Mouse (Mus musculus) spleen, adult 2 months (tissue): Measurements from ENCODE around the gene Olfr56. TPM values are rescaled to one million over a fixed set of nuclear protein-coding genes. Genes with fewer than 3 reads are reported as not detected.
"Not testable (repeated sequence)": the region's sequence is repeated elsewhere in the genome, so short reads cannot be mapped to it uniquely, and the experiment has no call there.

ENCODE experiments used
- DNase-seq, 2 experiments: peaks; one replicate each; pipeline versions ENCODE4 v3.0.0 to v3.0.0-alpha.2; 2012 to 2021; ENCODE audit warnings: low spot score in 2 of 2, low read depth in 1 of 2
- H3K27ac ChIP-seq: fragments of 200-500 bp; 2 replicates; pipeline ENCODE4 v1.5.1; 2012; ENCODE audit warnings: low read length, inconsistent platforms; ENCODE audit not compliant: insufficient read depth
- H3K27me3 ChIP-seq: fragments of 200-500 bp; 2 replicates; pipeline ENCODE4 v1.6.1; 2012; ENCODE audit warnings: mild to moderate bottlenecking, moderate library complexity, low read length, inconsistent platforms; ENCODE audit not compliant: control insufficient read depth, insufficient read depth
- H3K36me3 ChIP-seq: fragments of 200-500 bp; 2 replicates; pipeline ENCODE4 v1.6.1; 2012; ENCODE audit warnings: mild to moderate bottlenecking, low read length, inconsistent platforms; ENCODE audit not compliant: control insufficient read depth, insufficient read depth
- H3K4me1 ChIP-seq: fragments of 200-500 bp; 2 replicates; pipeline ENCODE4 v1.6.1; 2011; ENCODE audit warnings: inconsistent platforms; ENCODE audit not compliant: control insufficient read depth, insufficient read depth, insufficient read length
- H3K4me3 ChIP-seq: fragments of 200-500 bp; 2 replicates; pipeline ENCODE4 v1.5.1; 2011; ENCODE audit warnings: mild to moderate bottlenecking, inconsistent platforms; ENCODE audit not compliant: insufficient read depth, insufficient read length; ENCODE audit errors: extremely low read depth
- WGBS: fragments of 180-500 bp; shearing (Covaris S2); methylation state at CpG from one replicate; pipeline ENCODE4 v1.1.7; 2018; 5-methylcytosine and 5-hydroxymethylcytosine counted together
- polyA plus RNA-seq: library from polyadenylated mRNA; depleted of rRNA; stranded (reverse); fragments of >200 nt; gene quantifications from 2 replicates; pipeline ENCODE4 v1.2.3, GENCODE M21; 2012; rRNA removed

Olfr56 gene
- polyA plus RNA-seq = 0.05 and 0.22 TPM in 2 replicates

- not testable (repeated sequence) for H3K4me3 ChIP-seq, H3K36me3 ChIP-seq, H3K27me3 ChIP-seq, DNase-seq, H3K4me1 ChIP-seq
- no CpG with 5 or more reads among the region's 1 CpGs for WGBS
- peak within 1 kb of the TSS; percentile 70 for H3K27ac ChIP-seq
Observed at GRCm38 (mm10) chr11:48978240-48978939, at the start of gene Olfr56. Gene Olfr56, plus strand, starts transcription at chr11:48978889.

- not testable (repeated sequence) for H3K4me1 ChIP-seq, DNase-seq
- H3K27ac ChIP-seq = peak overlapping the region; percentile 43; the same call in 1 of the 2 replicates
Observed at GRCm38 (mm10) chr11:48933422-48933821, 45.3 kb upstream of the Olfr56 start.

GRCm38 (mm10) chr11:48933923-48934322 is 44.8 kb upstream of the Olfr56 start:
- not testable (repeated sequence) for H3K4me3 ChIP-seq, DNase-seq, H3K36me3 ChIP-seq, H3K27me3 ChIP-seq, H3K4me1 ChIP-seq
- H3K27ac ChIP-seq = peak overlapping the region; percentile 43
- 54% methylated on average over 1 of the region's 1 CpGs for WGBS

More at GRCm38 (mm10) chr11:48933422-48933821, 45.3 kb upstream of the Olfr56 start:
- not testable (repeated sequence) for H3K36me3 ChIP-seq, H3K27me3 ChIP-seq, H3K4me3 ChIP-seq
- WGBS = 18% methylated on average over 1 of the region's 1 CpGs

- DNase-seq, H3K27me3 ChIP-seq, H3K27ac ChIP-seq, H3K4me1 ChIP-seq, H3K4me3 ChIP-seq, H3K36me3 ChIP-seq: not testable (repeated sequence)
- WGBS = 80% methylated on average over 1 of the region's 3 CpGs
Observed at GRCm38 (mm10) chr11:48935291-48935690, 43.4 kb upstream of the Olfr56 start.

- H3K27ac ChIP-seq, H3K4me3 ChIP-seq, DNase-seq, H3K36me3 ChIP-seq, H3K4me1 ChIP-seq, H3K27me3 ChIP-seq: not testable (repeated sequence)
Observed at GRCm38 (mm10) chr11:48939286-48939685, 39.4 kb upstream of the Olfr56 start.

- not testable (repeated sequence) for H3K4me3 ChIP-seq
Observed at GRCm38 (mm10) chr11:48946090-48946489, 32.6 kb upstream of the Olfr56 start, which contains the start of gene Psme2b. Gene Psme2b, minus strand, starts transcription at chr11:48946190.

GRCm38 (mm10) chr11:48974686-48975085 is 4.0 kb upstream of the Olfr56 start:
- H3K4me3 ChIP-seq, H3K36me3 ChIP-seq, H3K27ac ChIP-seq, DNase-seq, H3K4me1 ChIP-seq, H3K27me3 ChIP-seq: not testable (repeated sequence)
- no CpG with 5 or more reads among the region's 1 CpGs for WGBS

More at GRCm38 (mm10) chr11:48946090-48946489, 32.6 kb upstream of the Olfr56 start, which contains the start of gene Psme2b:
- 89% methylated on average over 6 of the region's 6 CpGs for WGBS
- not testable (repeated sequence) for DNase-seq, H3K27ac ChIP-seq, H3K4me1 ChIP-seq, H3K36me3 ChIP-seq, H3K27me3 ChIP-seq

- H3K4me1 ChIP-seq, H3K27me3 ChIP-seq, DNase-seq, H3K36me3 ChIP-seq, H3K4me3 ChIP-seq: not testable (repeated sequence)
- no CpG with 5 or more reads among the region's 3 CpGs for WGBS
- H3K27ac ChIP-seq = peak within 1 kb of the TSS; percentile 70
Observed at GRCm38 (mm10) chr11:48979251-48979650, 562 bp downstream of the Olfr56 start, which contains the start of gene 9930111J21Rik1. Gene 9930111J21Rik1, minus strand, starts transcription at chr11:48979398.

- H3K36me3 ChIP-seq, H3K4me1 ChIP-seq, H3K27me3 ChIP-seq, H3K4me3 ChIP-seq, H3K27ac ChIP-seq, DNase-seq: not testable (repeated sequence)
- WGBS = no CpG with 5 or more reads among the region's 5 CpGs
Observed at GRCm38 (mm10) chr11:48980052-48980451, 1.4 kb downstream of the Olfr56 start.

GRCm38 (mm10) chr11:48982848-48983247 is 4.2 kb downstream of the Olfr56 start:
- no CpG with 5 or more reads among the region's 3 CpGs for WGBS
- H3K4me1 ChIP-seq, H3K4me3 ChIP-seq, H3K27ac ChIP-seq, H3K27me3 ChIP-seq, H3K36me3 ChIP-seq, DNase-seq: not testable (repeated sequence)

GRCm38 (mm10) chr11:48988219-48988618 is 9.5 kb downstream of the Olfr56 start:
- not testable (repeated sequence) for DNase-seq
- WGBS = 26% methylated on average over 2 of the region's 3 CpGs

More at GRCm38 (mm10) chr11:48988219-48988618, 9.5 kb downstream of the Olfr56 start:
- not testable (repeated sequence) for H3K36me3 ChIP-seq, H3K4me1 ChIP-seq, H3K4me3 ChIP-seq, H3K27me3 ChIP-seq
- peak overlapping the region; percentile 45; the same call in 1 of the 2 replicates for H3K27ac ChIP-seq
